12 mouse cellular contexts compared by ENCODE assay signal in the genomic region with DNA sequence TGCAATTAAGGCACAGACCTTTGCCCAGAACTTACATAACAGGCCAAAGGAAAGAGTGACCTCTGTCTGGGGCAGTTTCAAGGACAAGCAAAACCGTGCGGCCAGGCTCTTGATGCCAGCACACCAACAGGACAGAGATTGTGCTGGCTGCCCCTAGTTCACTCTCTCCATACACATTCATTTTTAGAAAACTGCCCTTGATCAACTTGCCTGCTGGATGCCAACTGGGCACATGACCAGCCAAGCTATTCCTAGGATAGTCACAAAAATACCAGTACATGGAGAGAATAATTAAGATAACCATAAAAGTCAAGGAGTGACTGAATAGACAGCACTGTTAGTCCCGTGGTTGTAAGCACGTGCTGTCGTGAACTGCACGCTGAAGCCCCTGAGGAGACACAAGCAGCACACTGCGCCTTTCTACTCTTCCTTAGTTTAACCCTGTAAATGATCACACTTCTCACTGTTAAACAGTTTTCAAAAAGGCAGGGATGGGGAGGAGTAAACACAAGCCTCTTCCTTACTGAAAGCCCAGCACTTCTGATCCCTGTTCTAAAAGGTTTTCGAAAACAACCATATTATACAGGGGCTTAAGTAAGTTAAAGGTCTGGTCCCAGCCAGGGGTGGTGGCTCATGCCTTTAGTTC.
DNase-seq lines count a peak whose midpoint lies in the region; ATAC-seq and TF ChIP-seq lines count a peak whose summit lies in the region.
"Had no signal": no experiment of that assay in that cellular context is flagged by ENCODE, and none has a peak within 500 bp of the region (broad histone marks: within the 10 kb centered on the region; RNA-seq: fewer than 3 reads in every experiment).

No protein-coding gene starts in this region.

- no peaks in the 10 kb centered on the region for H3K36me3 ChIP-seq in liver, adult 2 months (ENCODE audit: control insufficient read depth, insufficient read depth, low read length)
- no peaks in the 10 kb centered on the region; the same call in 1 of the 2 replicates for H3K36me3 ChIP-seq in liver, postnatal 0 days (replicated peaks; ENCODE audit: insufficient read depth, low read length)
- peaks cover 2% of the 10 kb centered on the region; the same call in 1 of the 2 replicates for H3K36me3 ChIP-seq in heart, embryonic 16.5 days (ENCODE audit: control insufficient read depth, insufficient read depth)
- H3K36me3 ChIP-seq: liver, embryonic 15.5 days had no signal

- no peak for TF ChIP-seq CTCF in liver, adult 2 months (IDR thresholded peaks at IDR 0.05; ENCODE audit: low read depth, low read length)
- no peak for TF ChIP-seq CTCF in liver, postnatal 0 days (IDR thresholded peaks at IDR 0.05; ENCODE audit: low read depth)

- H3K4me1 ChIP-seq in liver, adult 2 months (ENCODE audit: control insufficient read depth, insufficient read depth, low read length) = 0 out of 2 replicates have a peak, but pooled peaks cover 2% of the 10 kb centered on the region
- no peaks in the 10 kb centered on the region for H3K4me1 ChIP-seq in liver, postnatal 0 days (ENCODE audit: insufficient read depth)
- H3K4me1 ChIP-seq in heart, embryonic 16.5 days (ENCODE audit: control insufficient read depth, insufficient read depth, low read length) = peaks cover 17% of the 10 kb centered on the region
- H3K4me1 ChIP-seq: liver, embryonic 15.5 days had no signal

- H3K27me3 ChIP-seq in liver, adult 2 months (ENCODE audit: control insufficient read depth, insufficient read depth, low read length) = no peaks in the 10 kb centered on the region
- H3K27me3 ChIP-seq in liver, postnatal 0 days (ENCODE audit: insufficient read depth, low read length) = no peaks in the 10 kb centered on the region
- no peaks in the 10 kb centered on the region for H3K27me3 ChIP-seq in heart, embryonic 16.5 days (ENCODE audit: control insufficient read depth, insufficient read depth, low read length)
- H3K27me3 ChIP-seq: hindbrain, embryonic 13.5 days; liver, embryonic 15.5 days had no signal

- H3K4me2 ChIP-seq in liver, postnatal 0 days (ENCODE audit: low read depth, low read length) = no peak overlapping the region
- no peak overlapping the region for H3K4me2 ChIP-seq in heart, embryonic 16.5 days (ENCODE audit: low read depth, low read length)
- H3K4me2 ChIP-seq: hindbrain, embryonic 13.5 days; liver, embryonic 15.5 days had no signal

- H3K27ac ChIP-seq in liver, adult 2 months (replicated peaks; ENCODE audit: insufficient read depth, low read depth, low read length) = no peak overlapping the region
- no peak overlapping the region for H3K27ac ChIP-seq in liver, postnatal 0 days (ENCODE audit: low read depth)
- peak overlapping the region; percentile 95 for H3K27ac ChIP-seq in heart, embryonic 16.5 days (ENCODE audit: low read length)
- H3K27ac ChIP-seq: hindbrain, embryonic 13.5 days; layer of hippocampus, adult 2 months; liver, embryonic 15.5 days; macrophage had no signal

- TF ChIP-seq EP300 in liver, postnatal 0 days (IDR thresholded peaks at IDR 0.05; ENCODE audit: low read depth) = no peak

- peak; percentile 64 for DNase-seq in liver, adult 2 months (ENCODE audit: extremely low read depth, low read depth, low spot score)
- no peak for DNase-seq in liver, postnatal 0 days
- DNase-seq in cerebellum, postnatal 14 days = peak; percentile 12 to 28
- peak; percentile 9 for DNase-seq in yolk sac, embryonic 10.5 days (ENCODE audit: low spot score)
- no peak for DNase-seq in Muller cell, postnatal 12 days (ENCODE audit: inconsistent ontology term)
- DNase-seq in thymus, adult 18-20 months = no peak
- DNase-seq: thymus, postnatal 25 days had no signal

- 67% methylated on average over 8 of the region's 8 CpGs for WGBS in liver, adult 2 months
- 83% methylated on average over 8 of the region's 8 CpGs for WGBS in liver, postnatal 0 days (ENCODE audit: insufficient replicate concordance)
- 46% methylated on average over 8 of the region's 8 CpGs for WGBS in heart, embryonic 16.5 days

- H3K9ac ChIP-seq in liver, adult 2 months (ENCODE audit: low read depth, low read length) = no peak overlapping the region
- H3K9ac ChIP-seq in liver, postnatal 0 days (replicated peaks) = no peak overlapping the region
- H3K9ac ChIP-seq in heart, embryonic 16.5 days (ENCODE audit: low read length) = peak overlapping the region; percentile 15; the same call in 1 of the 2 replicates
- H3K9ac ChIP-seq: hindbrain, embryonic 13.5 days; liver, embryonic 15.5 days had no signal

- no peak for ATAC-seq in liver, postnatal 0 days
- ATAC-seq in heart, embryonic 16.5 days (replicated peaks; ENCODE audit: extremely low read depth, insufficient read depth, low FRiP score) = peak; percentile 89

- no peak overlapping the region for H3K4me3 ChIP-seq in liver, adult 2 months (ENCODE audit: insufficient read depth, low read depth, low read length)
- H3K4me3 ChIP-seq in liver, postnatal 0 days (ENCODE audit: low read depth, low read length) = no peak overlapping the region
- no peak overlapping the region for H3K4me3 ChIP-seq in heart, embryonic 16.5 days (ENCODE audit: low read length)
- H3K4me3 ChIP-seq: hindbrain, embryonic 13.5 days; layer of hippocampus, adult 2 months; liver, embryonic 15.5 days had no signal

- no peak for TF ChIP-seq POLR2A in liver, adult 2 months (IDR thresholded peaks at IDR 0.05; ENCODE audit: extremely low read depth, insufficient read depth, low read length)

- H3K9me3 ChIP-seq in liver, postnatal 0 days (ENCODE audit: low read length) = no peaks in the 10 kb centered on the region
- no peaks in the 10 kb centered on the region for H3K9me3 ChIP-seq in heart, embryonic 16.5 days (replicated peaks; ENCODE audit: control insufficient read depth, low read length)
- H3K9me3 ChIP-seq: hindbrain, embryonic 13.5 days; liver, embryonic 15.5 days had no signal

- no peaks in the 10 kb centered on the region for H3K79me2 ChIP-seq in liver, adult 2 months (ENCODE audit: control insufficient read depth, insufficient read depth, low read length)

Comparison
In these comparisons a context has a peak if more than half of its experiments do, and no peak if none do; other contexts are left out.
1. DNase-seq: peak in liver, adult 2 months (single experiment), cerebellum, postnatal 14 days (2 of 2) and yolk sac, embryonic 10.5 days (single experiment); none in liver, postnatal 0 days (single experiment), Muller cell, postnatal 12 days (single experiment) and thymus, adult 18-20 months (0 of 2).